Mouse (Mus musculus) brain, embryonic 14.5 days (tissue): Measurements from ENCODE around the gene Itsn2.

Experiments used
- CTCF ChIP-seq: fragments of 200-500 bp; IDR thresholded peaks from 2 replicates; pipeline ENCODE4 v1.5.1; 2012; ENCODE audit warnings: inconsistent platforms, mild to moderate bottlenecking, moderate library complexity, borderline replicate concordance; ENCODE audit not compliant: insufficient read depth, insufficient read length; ENCODE audit errors: extremely low read depth
- POLR2A ChIP-seq: fragments of 200-500 bp; IDR thresholded peaks from 2 replicates; pipeline ENCODE4 v1.6.1; 2012; ENCODE audit warnings: mild to moderate bottlenecking, inconsistent platforms, borderline replicate concordance; ENCODE audit not compliant: poor library complexity, insufficient read depth, insufficient read length, severe bottlenecking; ENCODE audit errors: extremely low read depth

DNA sequence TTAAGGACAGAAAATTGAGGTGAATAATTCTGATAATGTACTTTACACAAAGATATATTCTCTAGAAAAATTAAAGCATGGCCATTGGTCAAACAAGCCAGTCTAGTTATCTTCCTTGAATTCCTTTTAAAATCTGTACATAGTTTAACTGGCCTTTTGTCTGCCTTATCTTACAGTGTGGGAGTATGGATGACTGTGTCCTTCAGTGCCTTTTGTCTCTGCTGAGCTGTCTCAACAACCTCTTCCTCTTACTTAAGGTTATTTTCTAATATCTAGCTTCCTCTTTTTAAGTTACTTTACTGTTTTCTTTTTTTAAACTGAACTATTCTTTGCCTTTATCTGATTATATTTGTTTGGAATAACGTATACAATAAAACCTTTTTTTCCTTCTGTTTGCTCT is 48.3 kb downstream of the Itsn2 start:
- TF ChIP-seq CTCF (no peak), POLR2A (no peak)
